Mouse (Mus musculus) retina, postnatal 1 day (tissue): ENCODE data around the gene Dctn5.

Experiments
- DNase-seq: peaks from one replicate; pipeline ENCODE4 v3.0.0-alpha.2; 2012

The Dctn5 gene

GRCm38 (mm10) chr7:122132497-122133337 lies at the start of gene Dctn5, which contains the start of gene Palb2:
TSS of gene Dctn5 (plus strand) at chr7:122133041.
TSS of gene Palb2 (minus strand) at chr7:122132985.
- peak; percentile 99 for DNase-seq

DNA sequence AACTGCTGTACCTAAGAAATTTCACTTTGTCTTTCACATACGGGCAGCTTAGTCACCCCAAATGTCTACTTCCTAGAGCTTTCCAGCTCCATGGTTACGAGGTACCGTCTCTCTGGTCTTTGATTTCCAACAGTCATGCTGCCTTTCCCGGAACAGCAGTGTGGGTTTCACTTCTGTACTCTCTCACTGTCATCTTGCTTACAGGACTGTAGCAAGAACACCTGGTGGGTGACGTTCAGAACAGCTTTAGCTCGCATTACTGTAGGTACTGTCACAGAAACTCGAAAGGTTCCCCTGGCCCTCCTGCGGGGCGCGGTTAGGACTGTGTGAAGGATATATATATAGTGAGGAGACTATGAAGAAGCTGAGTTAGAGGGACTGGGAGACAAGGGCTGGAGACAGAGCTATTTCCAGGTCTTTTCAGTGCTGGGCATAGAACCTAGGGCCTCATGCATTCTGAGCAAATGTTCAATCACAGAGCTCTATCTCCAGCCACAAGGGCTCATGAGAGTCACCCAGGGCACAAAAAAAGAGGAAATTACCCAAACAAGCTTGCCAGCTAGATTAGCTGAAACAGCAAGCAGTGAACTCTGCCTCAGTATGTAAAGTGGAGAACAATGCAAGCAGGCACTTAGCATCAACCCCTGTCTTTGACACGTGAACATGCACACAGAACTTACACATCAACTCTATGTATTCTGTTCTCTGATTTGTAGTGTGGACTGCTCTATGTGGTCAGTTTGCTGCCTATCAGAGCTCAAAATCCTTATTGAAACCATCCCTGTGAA lies 45.5 kb upstream of the Dctn5 start:
- no peak for DNase-seq

GRCm38 (mm10) chr7:122094564-122095330 lies 38.1 kb upstream of the Dctn5 start:
- no peak for DNase-seq

- DNase-seq = no peak
These were observed 34.8 kb upstream of the Dctn5 start for GRCm38 (mm10) chr7:122098009-122098408.

DNA sequence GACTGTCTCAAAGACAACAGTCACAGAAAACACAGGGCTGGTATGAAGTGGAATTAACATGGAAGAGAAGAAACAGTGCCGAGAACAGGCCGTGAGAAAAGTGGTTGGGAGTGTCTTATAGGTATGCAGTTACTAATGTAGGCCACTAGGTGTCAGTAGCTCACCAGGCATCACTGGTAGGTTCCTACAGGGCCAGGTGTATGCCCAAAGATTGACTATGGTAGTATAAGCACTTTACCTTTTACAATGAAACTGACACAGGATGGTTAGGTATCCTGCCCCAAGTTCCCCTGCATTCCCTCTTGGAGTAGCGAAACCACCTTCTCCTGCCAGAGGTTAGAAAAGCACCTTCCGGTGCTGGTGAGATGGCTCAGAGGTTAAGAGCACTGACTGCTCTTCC lies 33.6 kb upstream of the Dctn5 start:
- peak; percentile 68 for DNase-seq

DNA sequence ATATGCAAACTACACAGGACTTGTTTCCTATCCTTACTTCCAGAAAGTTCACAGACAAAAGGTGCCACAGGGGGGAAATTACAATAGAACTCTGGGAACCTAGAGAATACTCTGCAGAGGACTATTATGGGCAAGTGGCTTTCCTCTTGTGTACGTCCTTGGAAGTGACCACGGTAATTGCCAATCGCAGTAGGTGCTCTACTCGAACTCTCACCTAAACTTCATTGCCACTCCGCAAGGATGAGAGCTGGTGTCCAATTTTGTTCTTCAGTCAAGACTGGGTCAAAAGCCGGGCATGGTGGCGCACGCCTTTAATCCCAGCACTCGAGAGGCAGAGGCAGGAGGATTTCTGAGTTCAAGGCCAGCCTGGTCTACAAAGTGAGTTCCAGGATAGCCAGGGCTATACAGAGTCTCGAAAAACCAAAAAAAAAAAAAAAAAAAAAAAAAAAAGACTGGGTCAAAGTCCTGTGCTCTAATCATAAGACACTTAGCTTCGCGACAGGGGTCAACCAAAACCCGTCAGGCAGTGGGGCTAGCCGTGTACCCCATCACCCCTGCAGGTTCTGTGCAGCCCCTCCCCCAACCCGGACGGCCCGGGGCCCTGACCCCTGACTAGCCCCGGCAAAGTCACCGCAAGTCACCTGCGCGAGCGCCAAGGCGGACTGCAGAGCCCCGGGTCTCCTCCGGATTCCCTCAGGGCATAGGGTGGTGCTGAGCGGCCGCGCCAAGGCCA lies 31.7 kb upstream of the Dctn5 start:
- peak; percentile 62 for DNase-seq

- DNase-seq = peak; percentile 95
These were observed 31.0 kb upstream of the Dctn5 start, which contains the start of gene Ndufab1 for GRCm38 (mm10) chr7:122101747-122102244. TSS of gene Ndufab1 (minus strand) at chr7:122101886.

- no peak for DNase-seq
These were observed 24.6 kb upstream of the Dctn5 start for GRCm38 (mm10) chr7:122108206-122108605.

DNA sequence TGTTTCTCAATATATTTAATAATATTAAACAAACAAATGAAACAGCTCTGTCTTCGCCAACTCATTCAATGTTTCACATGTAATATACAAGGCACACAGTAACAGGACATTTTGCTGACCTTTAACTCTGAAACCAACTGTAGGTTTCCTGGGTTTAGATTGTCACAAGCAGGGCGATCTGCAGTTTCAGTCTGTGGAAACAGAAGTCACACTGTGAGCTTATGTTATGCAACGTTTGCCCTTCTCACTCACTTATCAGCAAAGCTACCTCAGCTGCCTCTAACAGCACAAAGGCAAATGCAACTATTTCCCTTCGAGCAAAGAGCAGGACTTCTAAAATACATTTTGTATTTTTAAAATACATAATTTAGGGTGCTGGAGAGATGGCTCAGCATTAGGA lies 9.3 kb upstream of the Dctn5 start:
- no peak for DNase-seq

- DNase-seq = no peak
These were observed 7.2 kb upstream of the Dctn5 start for GRCm38 (mm10) chr7:122125636-122126035.

- DNase-seq = no peak
These were observed 5.9 kb upstream of the Dctn5 start for GRCm38 (mm10) chr7:122126946-122127345.

DNA sequence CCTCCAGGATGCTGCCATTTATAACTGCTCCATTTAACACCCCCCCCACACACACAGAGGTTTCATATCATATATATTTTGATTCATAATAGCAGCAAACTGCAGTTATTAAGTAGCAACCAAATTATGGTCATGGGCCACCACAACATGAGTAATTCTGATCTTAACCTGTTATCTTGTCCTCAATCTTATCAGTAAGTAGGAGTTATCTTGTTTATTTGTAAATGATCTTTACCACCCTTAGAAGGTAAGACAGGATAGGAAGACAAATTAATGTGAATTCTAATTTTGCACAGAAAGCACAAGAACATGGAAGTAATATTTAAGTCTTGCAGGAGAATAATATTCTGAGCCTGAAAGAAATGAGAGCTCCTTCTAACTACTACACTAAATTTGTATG lies 1.0 kb upstream of the Dctn5 start:
- no peak for DNase-seq

- DNase-seq = no peak
These were observed 441 bp downstream of the Dctn5 start for GRCm38 (mm10) chr7:122133338-122133625.

DNA sequence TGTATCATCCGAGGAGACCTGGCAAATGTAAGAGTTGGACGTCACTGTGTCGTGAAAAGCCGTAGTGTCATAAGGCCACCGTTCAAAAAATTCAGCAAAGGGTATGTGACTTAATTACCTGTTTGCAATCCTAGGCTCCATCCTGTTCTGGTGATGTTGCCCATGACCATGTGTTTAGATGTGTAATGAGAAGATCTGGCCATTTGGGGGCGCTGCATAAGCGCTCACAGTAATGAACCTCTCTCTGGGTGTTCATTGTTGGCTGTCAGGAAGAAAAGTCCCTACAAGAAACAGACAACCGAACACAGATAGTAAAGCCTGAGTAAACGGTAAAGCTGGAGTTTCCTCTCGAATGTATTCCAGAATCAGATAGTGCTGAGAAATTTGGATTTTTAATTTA lies 2.2 kb downstream of the Dctn5 start:
- peak; percentile 27 for DNase-seq

DNA sequence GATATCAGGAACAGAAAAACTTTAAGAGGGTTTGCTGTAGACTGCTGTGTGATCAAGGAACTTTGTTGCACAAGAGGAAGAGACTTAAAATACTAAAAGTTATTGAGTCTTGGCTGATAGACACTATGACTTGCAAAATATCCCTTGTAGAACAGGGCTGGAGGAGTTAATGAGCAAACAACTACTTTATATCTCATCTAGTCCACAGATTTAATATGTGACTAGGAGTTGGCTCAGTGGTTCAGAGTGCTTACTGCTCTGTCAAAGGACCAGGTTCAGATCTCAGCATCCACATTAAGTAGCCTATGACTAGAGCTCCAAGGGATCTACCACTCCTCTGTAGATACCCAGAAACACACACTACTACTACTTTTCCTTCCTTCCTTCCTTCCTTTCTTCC lies 4.2 kb downstream of the Dctn5 start:
- no peak for DNase-seq

DNA sequence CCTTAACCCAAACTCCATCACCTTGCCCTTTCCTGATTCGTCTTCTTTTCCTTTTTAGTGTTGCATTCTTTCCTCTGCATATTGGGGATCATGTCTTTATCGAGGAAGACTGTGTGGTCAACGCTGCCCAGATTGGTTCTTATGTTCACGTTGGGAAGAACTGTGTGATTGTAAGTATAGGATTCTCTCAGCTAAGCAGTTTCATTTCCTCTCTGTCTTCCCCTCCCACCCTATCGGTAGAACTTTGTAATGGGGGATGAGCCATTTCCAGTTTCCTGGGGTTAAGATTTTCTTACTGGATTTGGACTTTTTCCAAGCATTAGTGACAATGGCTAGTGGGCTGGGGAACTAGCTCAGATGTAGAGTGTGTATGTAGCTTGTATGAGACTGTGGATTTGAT lies 5.3 kb downstream of the Dctn5 start:
- no peak for DNase-seq

GRCm38 (mm10) chr7:122140991-122141390 lies 8.2 kb downstream of the Dctn5 start:
- no peak for DNase-seq

GRCm38 (mm10) chr7:122152473-122152872 lies 19.6 kb downstream of the Dctn5 start:
- no peak for DNase-seq

DNA sequence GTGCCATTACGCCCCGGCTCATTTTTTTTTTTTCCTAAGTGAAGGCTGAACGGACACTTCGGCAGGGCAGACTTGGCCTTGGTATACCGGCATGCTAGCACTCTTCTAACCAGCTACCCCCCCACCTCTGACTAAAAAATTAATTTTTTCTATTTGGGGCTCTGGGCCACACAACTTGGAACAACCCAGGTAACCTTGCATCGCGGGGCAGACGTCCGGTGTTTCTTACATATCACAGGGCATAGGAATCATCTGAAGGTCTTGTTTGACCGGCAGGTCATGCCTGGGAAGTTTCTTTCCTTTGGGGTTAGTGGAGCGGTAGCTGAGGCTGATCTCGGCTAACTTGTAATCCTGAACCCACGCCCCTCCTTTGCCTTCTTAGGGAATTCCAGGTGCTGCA lies 25.6 kb downstream of the Dctn5 start:
- no peak for DNase-seq

- DNase-seq = peak; percentile 93
These were observed 26.4 kb downstream of the Dctn5 start, which contains the start of gene Plk1 for GRCm38 (mm10) chr7:122158915-122159902. TSS of gene Plk1 (plus strand) at chr7:122159439.

GRCm38 (mm10) chr7:122160037-122160436 lies 27.2 kb downstream of the Dctn5 start:
- no peak for DNase-seq
